Mouse (Mus musculus) kidney, embryonic 14.5 days (tissue): ENCODE data around the gene Arhgap15. TPM values are rescaled to one million over a fixed set of nuclear protein-coding genes. Genes with fewer than 3 reads are reported as not detected.

Experiments used
- ATAC-seq: fragments of 200-750 bp; cut with Nextera tagmentation; 2 replicates; pipeline ENCODE4 v1.8.0; 2017; ENCODE audit warnings: moderate number of reproducible peaks, mild to moderate bottlenecking, moderate TSS enrichment, moderate library complexity; ENCODE audit not compliant: low FRiP score, low TSS enrichment
- H3K27ac ChIP-seq: fragments of 300-500 bp; sonication (generic); 2 replicates; pipeline ENCODE4 v1.5.1; 2014; ENCODE audit warnings: low read depth, mild to moderate bottlenecking, low read length, moderate library complexity, mixed read lengths
- H3K27me3 ChIP-seq: fragments of 300-500 bp; sonication (generic); 2 replicates; pipeline ENCODE4 v1.6.1; 2014; ENCODE audit warnings: mild to moderate bottlenecking, low read length; ENCODE audit not compliant: control insufficient read depth, insufficient read depth
- H3K36me3 ChIP-seq: fragments of 300-500 bp; sonication (generic); 2 replicates; pipeline ENCODE4 v1.6.1; 2014; ENCODE audit warnings: low read length, mixed read lengths; ENCODE audit not compliant: control insufficient read depth, insufficient read depth
- H3K4me1 ChIP-seq: fragments of 300-500 bp; sonication (generic); 2 replicates; pipeline ENCODE4 v1.6.1; 2014; ENCODE audit warnings: low read length, mixed read lengths; ENCODE audit not compliant: control insufficient read depth, insufficient read depth
- H3K4me2 ChIP-seq: fragments of 300-500 bp; sonication (generic); replicated peaks from 2 replicates; pipeline ENCODE4 v1.6.1; 2014; ENCODE audit warnings: low read depth, mild to moderate bottlenecking, low read length
- H3K4me3 ChIP-seq: fragments of 300-500 bp; sonication (generic); 2 replicates; pipeline ENCODE4 v1.5.1; 2014; ENCODE audit warnings: mild to moderate bottlenecking, low read length
- H3K9ac ChIP-seq: fragments of 300-500 bp; sonication (generic); 2 replicates; pipeline ENCODE4 v1.6.1; 2014; ENCODE audit warnings: low read depth, mild to moderate bottlenecking, low read length, moderate library complexity
- H3K9me3 ChIP-seq: fragments of 300-500 bp; sonication (generic); 2 replicates; pipeline ENCODE4 v1.6.1; 2016; ENCODE audit warnings: low read length; ENCODE audit not compliant: control insufficient read depth
- WGBS: fragments of 180-500 bp; shearing (Covaris S2); extraction: QIAGEN DNeasy Blood & Tissue Kit; methylation state at CpG from one replicate; pipeline ENCODE4 v1.1.7; 2014; 5-methylcytosine and 5-hydroxymethylcytosine counted together
- polyA plus RNA-seq: library from polyadenylated mRNA; unstranded; fragments of >200 nt; fragmentation: Nextera tagmentation; extraction: Ambion mirVana; gene quantifications from 2 replicates; pipeline ENCODE4 v1.2.1, GENCODE M21; 2014

Gene Arhgap15
- polyA plus RNA-seq, 1 experiment from 2014 or later: 1.0 TPM

DNA sequence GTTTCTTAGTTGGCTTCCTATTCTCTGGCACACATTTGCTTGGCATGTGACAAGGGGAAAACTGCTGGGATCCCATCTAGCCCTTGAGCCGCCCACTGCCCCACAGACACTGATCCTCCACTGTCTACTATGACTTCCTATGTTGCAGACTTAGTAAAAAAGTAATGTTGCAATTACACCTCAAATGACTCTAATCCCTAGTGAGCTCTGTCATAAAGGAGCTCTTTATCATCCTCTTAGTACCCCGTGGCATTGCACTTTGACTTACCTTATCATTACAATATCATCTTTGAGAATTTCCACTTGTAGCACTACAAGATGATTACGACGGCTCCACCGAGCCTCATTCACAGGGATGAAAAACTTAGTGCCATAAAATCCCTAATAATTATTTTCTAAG lies 190.6 kb downstream of the Arhgap15 start:
- Histone ChIP-seq H3K4me2 (no peak overlapping the region), H3K4me3 (no peak overlapping the region), H3K27me3 (no peaks in the 10 kb centered on the region), H3K4me1 (no peaks in the 10 kb centered on the region), H3K27ac (no peak overlapping the region), H3K9ac (no peak overlapping the region), H3K36me3 (no peaks in the 10 kb centered on the region), H3K9me3 (no peaks in the 10 kb centered on the region)
- ATAC-seq: no peak
- WGBS: 87% methylated on average over 5 of the region's 5 CpGs

DNA sequence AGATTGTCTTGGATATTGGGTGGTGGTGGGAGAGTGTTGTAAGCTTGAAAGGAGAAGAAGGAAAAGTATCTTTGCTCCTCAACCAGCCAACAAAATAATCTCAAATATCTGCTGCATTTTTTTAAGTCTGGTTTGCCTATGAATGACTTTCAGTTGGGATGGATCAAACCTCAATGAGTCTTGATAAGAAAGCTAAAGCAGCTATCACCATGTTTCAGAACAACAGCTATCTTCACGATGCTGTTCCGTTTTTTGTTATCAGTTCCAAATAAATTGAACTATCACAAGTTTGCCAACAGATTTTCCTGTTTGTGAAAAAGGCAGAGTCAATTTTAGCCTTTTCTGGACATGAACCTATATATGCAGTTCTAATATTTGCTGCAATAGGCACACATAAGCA lies 197.1 kb downstream of the Arhgap15 start:
- Histone ChIP-seq H3K9ac (no peak overlapping the region), H3K4me1 (no peaks in the 10 kb centered on the region), H3K4me3 (no peak overlapping the region), H3K36me3 (no peaks in the 10 kb centered on the region), H3K27me3 (no peaks in the 10 kb centered on the region), H3K9me3 (no peaks in the 10 kb centered on the region), H3K4me2 (no peak overlapping the region), H3K27ac (no peak overlapping the region)
- WGBS: 90% methylated on average over 2 of the region's 2 CpGs
- no peak for ATAC-seq

DNA sequence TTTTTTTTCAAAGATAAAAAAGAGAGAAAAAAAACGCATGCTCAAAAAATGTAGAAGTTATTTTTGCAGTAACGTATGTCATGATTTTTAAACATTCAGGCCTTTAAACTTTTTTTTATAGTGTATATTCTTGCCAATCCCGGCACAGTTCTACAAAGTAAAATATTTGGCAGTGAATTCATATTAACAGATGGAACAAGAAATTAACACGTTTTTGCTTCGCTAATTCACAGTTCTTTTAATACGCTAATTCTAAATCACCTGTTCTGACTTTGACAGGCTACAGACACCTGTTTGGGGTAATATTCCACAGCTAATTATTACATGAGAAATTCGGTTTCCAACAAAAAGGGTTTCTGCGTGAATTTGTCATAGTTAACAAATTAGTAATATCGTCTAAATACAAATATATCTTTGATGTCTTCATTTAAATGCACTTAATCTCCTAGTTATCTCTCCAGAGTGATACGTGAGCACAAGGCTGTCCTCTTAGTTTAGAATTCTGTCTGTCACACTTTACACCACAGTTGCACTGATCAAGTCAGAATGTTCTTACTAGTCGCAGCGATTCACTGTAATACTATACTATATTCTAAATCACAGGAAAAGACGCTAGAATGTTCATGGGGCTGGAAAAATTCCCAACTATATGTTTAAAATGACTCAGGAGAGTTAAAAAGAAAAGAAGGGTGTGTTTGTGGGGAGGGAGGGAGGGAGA lies 201.3 kb downstream of the Arhgap15 start:
- H3K4me2 ChIP-seq: no peak overlapping the region
- no peaks in the 10 kb centered on the region for H3K4me1 ChIP-seq
- 91% methylated on average over 13 of the region's 13 CpGs for whole genome bisulfite sequencing
- no peak overlapping the region for H3K4me3 ChIP-seq
- H3K9me3 ChIP-seq: no peaks in the 10 kb centered on the region
- ATAC-seq: no peak
- no peaks in the 10 kb centered on the region for H3K27me3 ChIP-seq
- no peak overlapping the region for H3K9ac ChIP-seq
- no peaks in the 10 kb centered on the region for H3K36me3 ChIP-seq
- H3K27ac ChIP-seq: no peak overlapping the region

DNA sequence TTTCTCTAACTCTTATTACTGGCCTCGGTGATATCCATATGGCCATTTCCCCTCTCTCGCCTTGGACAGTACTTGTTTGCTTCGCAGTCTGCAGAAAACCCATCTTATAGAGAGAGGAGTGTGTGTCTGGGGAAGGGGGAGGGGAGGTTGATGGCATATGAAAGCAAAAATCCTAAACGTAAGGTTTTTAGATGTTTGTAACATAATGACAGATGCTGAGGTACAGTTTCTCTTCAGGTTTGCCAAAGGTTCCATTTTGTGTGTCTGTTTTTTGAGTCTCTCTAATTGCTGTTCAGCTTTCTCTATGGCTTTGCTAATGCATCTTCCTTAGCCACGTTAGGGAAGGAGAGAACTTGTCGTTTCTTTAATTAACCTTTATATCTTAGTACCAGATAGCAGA lies 202.1 kb downstream of the Arhgap15 start:
- Histone ChIP-seq H3K27me3 (no peaks in the 10 kb centered on the region), H3K9ac (no peak overlapping the region), H3K4me1 (no peaks in the 10 kb centered on the region), H3K4me3 (no peak overlapping the region), H3K27ac (no peak overlapping the region), H3K4me2 (no peak overlapping the region), H3K9me3 (no peaks in the 10 kb centered on the region), H3K36me3 (no peaks in the 10 kb centered on the region)
- ATAC-seq: no peak
- WGBS: 77% methylated on average over 6 of the region's 6 CpGs

DNA sequence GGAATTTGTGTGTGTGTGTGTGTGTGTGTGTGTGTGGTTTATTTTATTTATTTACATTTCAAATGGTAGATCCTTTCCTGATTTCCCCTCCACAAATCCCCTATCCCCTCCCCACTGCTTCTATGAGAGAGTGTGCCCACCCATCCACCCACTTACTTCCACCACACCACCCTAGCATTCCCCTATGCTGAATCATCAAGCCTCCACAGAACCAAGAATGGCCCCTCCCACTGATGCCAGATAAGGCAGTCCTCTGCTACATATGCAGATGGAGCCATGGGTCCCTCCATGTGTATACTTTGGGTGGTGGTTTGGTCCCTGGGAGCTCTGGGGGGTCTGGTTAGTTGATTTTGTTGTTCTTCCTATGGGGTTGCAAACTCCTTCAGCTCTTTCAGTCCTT lies 210.6 kb downstream of the Arhgap15 start:
- H3K27me3 ChIP-seq: no peaks in the 10 kb centered on the region
- no peaks in the 10 kb centered on the region for H3K36me3 ChIP-seq
- H3K9me3 ChIP-seq: no peaks in the 10 kb centered on the region
- H3K4me1 ChIP-seq: no peaks in the 10 kb centered on the region
- no peak overlapping the region for H3K4me2 ChIP-seq
- H3K9ac ChIP-seq: no peak overlapping the region
- no peak overlapping the region for H3K4me3 ChIP-seq
- H3K27ac ChIP-seq: no peak overlapping the region
- ATAC-seq: no peak

DNA sequence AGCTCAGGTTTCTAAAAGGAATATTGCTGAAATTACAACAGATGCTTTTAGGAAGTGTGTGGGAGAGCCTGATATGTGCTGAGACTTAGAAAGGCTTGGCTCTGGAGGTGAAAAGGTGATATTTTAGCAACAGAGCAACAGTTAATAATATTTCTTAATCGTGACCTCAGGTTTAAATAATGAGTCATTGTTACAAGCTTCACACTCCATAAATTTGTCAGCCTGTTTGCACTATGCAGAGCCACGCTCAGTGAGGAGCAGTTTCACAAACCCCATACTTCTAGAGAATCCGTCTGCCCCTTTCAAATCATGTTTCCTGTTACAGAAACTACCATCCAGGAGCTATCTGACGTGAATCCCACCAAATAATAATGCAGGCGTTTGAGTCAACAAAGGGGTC lies 213.8 kb downstream of the Arhgap15 start:
- H3K9me3 ChIP-seq: no peaks in the 10 kb centered on the region
- no peak overlapping the region for H3K27ac ChIP-seq
- ATAC-seq: no peak
- H3K9ac ChIP-seq: no peak overlapping the region
- WGBS: 26% methylated on average over 5 of the region's 5 CpGs
- H3K27me3 ChIP-seq: no peaks in the 10 kb centered on the region
- no peak overlapping the region for H3K4me3 ChIP-seq
- H3K4me1 ChIP-seq: no peaks in the 10 kb centered on the region
- H3K4me2 ChIP-seq: no peak overlapping the region
- no peaks in the 10 kb centered on the region for H3K36me3 ChIP-seq

DNA sequence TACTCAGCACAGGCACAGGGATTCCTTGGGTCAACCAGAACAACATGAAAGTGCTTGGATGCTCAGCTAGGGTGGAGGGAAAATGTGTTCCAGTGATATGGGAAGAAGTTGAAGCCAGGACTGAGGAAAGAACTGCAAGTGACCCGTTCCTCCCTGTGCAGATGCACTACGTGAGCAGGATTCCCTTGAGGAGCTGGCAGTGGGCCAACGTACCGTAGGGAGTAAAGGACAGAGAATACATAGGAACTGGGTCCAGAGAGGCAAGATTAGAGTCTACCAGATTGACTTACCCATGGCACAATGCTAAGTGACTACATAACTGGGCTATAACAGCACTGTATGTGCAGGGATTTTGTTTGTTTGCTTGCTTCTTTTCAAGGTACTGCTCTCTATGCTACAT lies 220.0 kb downstream of the Arhgap15 start:
- Histone ChIP-seq H3K4me1 (no peaks in the 10 kb centered on the region), H3K9me3 (no peaks in the 10 kb centered on the region), H3K4me2 (no peak overlapping the region), H3K4me3 (no peak overlapping the region), H3K27me3 (no peaks in the 10 kb centered on the region), H3K36me3 (no peaks in the 10 kb centered on the region), H3K27ac (no peak overlapping the region), H3K9ac (no peak overlapping the region)
- no peak for ATAC-seq
- 58% methylated on average over 4 of the region's 4 CpGs for WGBS

DNA sequence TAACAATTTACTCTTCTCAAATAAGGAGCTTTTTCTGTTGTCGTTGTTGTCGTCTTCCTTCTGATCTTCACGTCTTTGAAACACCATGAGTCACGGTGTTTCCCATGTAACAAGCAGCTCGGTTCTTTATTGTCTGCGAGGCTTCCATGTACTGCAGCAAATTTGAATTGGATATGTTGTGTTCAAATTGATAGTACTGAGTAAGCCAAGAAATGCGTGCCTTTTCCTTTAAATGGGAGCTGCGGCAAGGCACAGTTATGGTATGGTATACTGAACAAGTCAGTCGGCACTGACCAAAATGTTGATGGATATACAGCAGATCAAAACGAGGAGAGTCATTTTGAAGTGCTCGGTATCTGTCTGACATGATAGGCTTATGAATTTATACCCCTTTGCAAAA lies 229.1 kb downstream of the Arhgap15 start:
- Histone ChIP-seq H3K4me2 (no peak overlapping the region), H3K27ac (no peak overlapping the region), H3K9ac (no peak overlapping the region), H3K4me1 (no peaks in the 10 kb centered on the region), H3K27me3 (no peaks in the 10 kb centered on the region), H3K4me3 (no peak overlapping the region), H3K9me3 (no peaks in the 10 kb centered on the region), H3K36me3 (no peaks in the 10 kb centered on the region)
- no peak for ATAC-seq
- WGBS: 87% methylated on average over 11 of the region's 11 CpGs

DNA sequence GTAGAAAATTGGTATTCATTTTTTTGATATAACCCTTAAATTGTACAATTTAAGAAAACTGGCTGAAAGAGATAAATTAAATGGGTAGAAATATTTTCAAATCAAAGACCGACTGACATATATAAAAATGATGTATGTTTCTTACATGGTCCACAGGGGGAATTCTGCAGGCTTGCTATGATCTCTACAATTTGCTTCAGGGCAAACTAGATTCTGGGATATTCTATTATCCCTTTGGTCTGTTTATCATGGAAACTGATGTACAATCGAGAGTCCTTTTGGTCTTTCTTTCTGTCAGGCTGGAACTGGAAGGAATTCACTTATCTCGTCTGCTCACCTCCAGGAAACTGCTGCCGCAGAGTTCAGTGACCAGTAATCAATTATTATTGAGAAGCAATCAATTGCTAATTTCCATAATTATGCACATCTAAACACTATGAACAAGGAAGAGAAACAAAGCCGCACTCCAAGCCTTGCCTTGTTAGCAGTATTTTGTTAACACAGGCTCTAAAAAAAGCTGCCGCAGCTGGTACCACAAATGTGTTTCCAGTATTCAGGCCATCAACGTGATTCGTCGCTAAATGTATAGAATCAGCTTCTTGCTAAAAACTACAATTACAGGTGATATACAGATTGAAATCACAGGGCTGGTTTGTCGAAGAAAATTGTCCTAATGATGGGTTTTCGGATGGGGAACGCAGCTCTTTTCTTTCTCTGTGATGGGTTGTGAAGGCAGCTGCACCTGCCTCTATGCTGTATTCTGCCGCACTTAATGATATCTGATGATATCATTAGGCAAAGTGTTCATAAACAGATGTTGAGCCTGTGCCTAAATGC lies 229.8 kb downstream of the Arhgap15 start:
- Histone ChIP-seq H3K9me3 (no peaks in the 10 kb centered on the region), H3K27ac (no peak overlapping the region), H3K36me3 (no peaks in the 10 kb centered on the region), H3K4me1 (no peaks in the 10 kb centered on the region), H3K4me2 (no peak overlapping the region), H3K27me3 (no peaks in the 10 kb centered on the region), H3K4me3 (no peak overlapping the region), H3K9ac (no peak overlapping the region)
- no peak for ATAC-seq
- 88% methylated on average over 13 of the region's 13 CpGs for WGBS
